Mouse (Mus musculus) hindbrain, postnatal 0 days (tissue): ENCODE results near the gene Diaph3. TPM values are rescaled to one million over a fixed set of nuclear protein-coding genes. Genes with fewer than 3 reads are reported as not detected.

Experiments used
- ATAC-seq: fragments of 200-750 bp; cut with Nextera tagmentation; 2 replicates; pipeline ENCODE4 v1.8.0; 2017; ENCODE audit warnings: mild to moderate bottlenecking, moderate TSS enrichment, moderate library complexity
- DNase-seq: peaks from one replicate; pipeline ENCODE4 v3.0.0-alpha.2; 2015; ENCODE audit warnings: low spot score
- H3K27ac ChIP-seq: fragments of 300-500 bp; sonication (generic); 2 replicates; pipeline ENCODE4 v1.5.1; 2014; ENCODE audit warnings: mild to moderate bottlenecking
- H3K27me3 ChIP-seq: fragments of 300-500 bp; sonication (generic); 2 replicates; pipeline ENCODE4 v1.6.1; 2014; ENCODE audit warnings: low read length, mixed read lengths; ENCODE audit not compliant: insufficient read depth
- H3K36me3 ChIP-seq: fragments of 300-500 bp; sonication (generic); 2 replicates; pipeline ENCODE4 v1.6.1; 2014; ENCODE audit warnings: low read length, mixed read lengths; ENCODE audit not compliant: insufficient read depth
- H3K4me1 ChIP-seq: fragments of 300-500 bp; sonication (generic); 2 replicates; pipeline ENCODE4 v1.6.1; 2014; ENCODE audit warnings: antibody characterized with exemption, low read length, mixed read lengths; ENCODE audit not compliant: insufficient read depth
- H3K4me2 ChIP-seq: fragments of 300-500 bp; sonication (generic); 2 replicates; pipeline ENCODE4 v1.6.1; 2014; ENCODE audit warnings: low read depth, mild to moderate bottlenecking, low read length, moderate library complexity, mixed read lengths
- H3K4me3 ChIP-seq: fragments of 300-500 bp; sonication (generic); 2 replicates; pipeline ENCODE4 v1.5.1; 2014; ENCODE audit warnings: low read length
- H3K9ac ChIP-seq: fragments of 300-500 bp; sonication (generic); replicated peaks from 2 replicates; pipeline ENCODE4 v1.6.1; 2014; ENCODE audit warnings: mild to moderate bottlenecking, low read length, moderate library complexity, mixed read lengths
- H3K9me3 ChIP-seq: fragments of 300-500 bp; sonication (generic); 2 replicates; pipeline ENCODE4 v1.6.1; 2016; ENCODE audit warnings: low read length, mixed read lengths
- CTCF ChIP-seq: IDR thresholded peaks from 2 replicates; pipeline ENCODE4 v1.5.1; 2016; ENCODE audit warnings: antibody characterized with exemption, control low read depth, low read depth
- WGBS: fragments of 180-500 bp; shearing (Covaris S2); extraction: QIAGEN DNeasy Blood & Tissue Kit; methylation state at CpG from one replicate; pipeline ENCODE4 v1.1.7; 2014; 5-methylcytosine and 5-hydroxymethylcytosine counted together
- polyA plus RNA-seq: library from polyadenylated mRNA; unstranded; fragments of >200 nt; fragmentation: Nextera tagmentation; extraction: Ambion mirVana; gene quantifications from 2 replicates; pipeline ENCODE4 v1.2.1, GENCODE M21; 2015
- total RNA-seq: library from RNA; depleted of rRNA; stranded (reverse); fragments of >200 nt; gene quantifications from 2 replicates; pipeline ENCODE4 v1.2.3, GENCODE M21; 2014

The Diaph3 gene
- total and polyA plus RNA-seq, 2 experiments from 2014 or later: 1.1 to 5.1 TPM

GRCm38 (mm10) chr14:86678179-86678780 is 462.8 kb downstream of the Diaph3 start:
- Histone ChIP-seq H3K9ac (no peak overlapping the region), H3K36me3 (no peaks in the 10 kb centered on the region), H3K4me1 (no peaks in the 10 kb centered on the region), H3K27ac (no peak overlapping the region), H3K4me2 (no peak overlapping the region), H3K27me3 (no peaks in the 10 kb centered on the region), H3K4me3 (no peak overlapping the region), H3K9me3 (no peaks in the 10 kb centered on the region)
- peak; percentile 70 for TF ChIP-seq CTCF
- ATAC-seq (peak; percentile 43; the same call in 1 of the 2 replicates), DNase-seq (peak; percentile 59)
- 45% methylated on average over 5 of the region's 5 CpGs for WGBS

DNA sequence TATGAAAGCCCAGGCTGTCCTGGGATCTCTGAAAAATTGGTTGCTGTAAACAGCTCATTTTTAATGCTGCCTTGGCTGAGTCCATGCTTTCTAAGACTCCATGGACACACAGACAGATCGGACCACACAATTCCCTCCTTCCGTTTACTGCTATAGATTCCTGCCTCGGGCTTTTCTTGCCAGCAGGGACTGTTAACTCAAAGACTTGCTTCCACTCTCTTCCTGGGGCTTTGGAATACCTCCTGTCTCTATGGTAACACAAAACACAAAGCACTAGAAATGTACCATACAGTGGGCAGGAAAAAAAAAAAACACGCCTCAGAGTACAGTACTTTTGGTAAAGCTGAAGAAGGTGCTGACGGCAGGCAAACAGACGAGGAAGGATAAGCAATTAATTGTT is 464.0 kb downstream of the Diaph3 start:
- H3K27me3 ChIP-seq: no peaks in the 10 kb centered on the region
- H3K27ac ChIP-seq: 0 out of 2 replicates have a peak overlapping the region, but pooled peaks have one; percentile 26
- H3K4me3 ChIP-seq: no peak overlapping the region
- DNase-seq (peak; percentile 37), ATAC-seq (0 out of 2 replicates have a peak, but pooled peaks have one; percentile 53)
- 18% methylated on average over 6 of the region's 6 CpGs for WGBS
- no peaks in the 10 kb centered on the region for H3K4me1 ChIP-seq
- peak overlapping the region; percentile 31 for H3K4me2 ChIP-seq
- TF ChIP-seq CTCF: no peak
- no peak overlapping the region for H3K9ac ChIP-seq
- H3K9me3 ChIP-seq: no peaks in the 10 kb centered on the region
- no peaks in the 10 kb centered on the region for H3K36me3 ChIP-seq

DNA sequence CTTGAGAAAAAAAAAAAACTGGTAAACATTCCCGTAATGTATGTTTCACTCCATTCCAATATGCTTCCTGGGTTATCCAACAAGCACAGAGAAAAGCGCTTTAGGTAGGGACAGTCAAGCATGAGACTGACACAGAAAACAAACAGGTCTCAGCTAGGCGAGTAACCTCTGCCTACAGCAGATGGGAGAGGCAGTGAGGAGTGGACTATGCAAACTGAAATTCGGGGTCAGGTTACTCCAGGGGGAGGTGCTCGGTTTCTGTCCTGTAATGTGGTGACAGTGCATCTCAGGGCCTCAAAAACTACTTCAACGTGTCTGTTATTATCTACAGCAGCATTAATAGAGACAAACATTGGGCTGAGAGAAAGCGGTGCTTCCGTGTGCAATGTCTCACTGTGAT is 465.7 kb downstream of the Diaph3 start:
- Histone ChIP-seq H3K4me3 (no peak overlapping the region), H3K4me2 (no peak overlapping the region), H3K9me3 (no peaks in the 10 kb centered on the region), H3K36me3 (no peaks in the 10 kb centered on the region), H3K27me3 (no peaks in the 10 kb centered on the region), H3K9ac (no peak overlapping the region), H3K4me1 (no peaks in the 10 kb centered on the region), H3K27ac (no peak overlapping the region)
- TF ChIP-seq CTCF: no peak
- no peak for DNase-seq
- no peak for ATAC-seq
- 78% methylated on average over 8 of the region's 8 CpGs for WGBS

DNA sequence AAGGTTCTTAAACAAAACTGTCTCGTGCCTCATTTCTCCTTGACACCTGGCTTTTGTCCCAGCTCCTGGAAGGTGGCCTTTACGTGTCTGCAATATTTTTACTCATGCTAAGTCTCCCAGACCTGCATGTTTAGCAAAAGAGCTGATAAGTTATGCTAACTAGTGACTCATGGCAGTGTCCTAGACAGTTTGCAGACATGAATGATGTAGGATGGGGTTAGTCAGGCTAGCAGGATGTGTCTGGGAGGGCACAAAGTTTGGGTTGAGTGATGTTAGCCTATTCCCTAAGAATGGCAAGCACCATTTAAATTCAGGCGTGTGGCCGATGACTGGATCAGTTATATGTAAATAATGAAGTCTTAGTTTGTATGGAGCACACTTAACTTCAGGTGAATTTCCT is 478.2 kb downstream of the Diaph3 start:
- H3K4me2 ChIP-seq: no peak overlapping the region
- no peaks in the 10 kb centered on the region for H3K27me3 ChIP-seq
- no peaks in the 10 kb centered on the region for H3K4me1 ChIP-seq
- no peak overlapping the region for H3K4me3 ChIP-seq
- H3K27ac ChIP-seq: no peak overlapping the region
- no peak for TF ChIP-seq CTCF
- H3K9ac ChIP-seq: no peak overlapping the region
- ATAC-seq (no peak), DNase-seq (no peak)
- H3K36me3 ChIP-seq: no peaks in the 10 kb centered on the region
- H3K9me3 ChIP-seq: no peaks in the 10 kb centered on the region
- WGBS: 86% methylated on average over 4 of the region's 4 CpGs

DNA sequence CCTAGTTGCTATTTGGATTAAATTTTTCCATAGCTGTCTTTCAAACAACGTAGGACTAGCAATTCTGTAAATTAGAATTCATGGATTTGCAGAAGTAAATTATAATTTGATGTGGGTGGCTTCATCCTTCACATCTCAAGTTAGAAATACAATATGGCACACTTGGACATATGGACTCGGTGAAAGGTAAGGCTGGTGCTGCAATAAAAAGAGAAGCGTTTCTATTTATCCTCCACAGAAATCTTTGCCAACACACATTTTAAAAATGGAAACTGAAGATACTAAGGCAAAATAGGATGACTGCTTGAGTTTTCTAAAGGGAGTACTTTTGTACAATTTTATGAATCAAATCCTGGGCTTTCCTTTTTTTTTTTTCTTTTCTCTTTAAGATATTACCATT is 480.5 kb downstream of the Diaph3 start:
- no peak for TF ChIP-seq CTCF
- WGBS: 93% methylated on average over 3 of the region's 3 CpGs
- H3K9me3 ChIP-seq: no peaks in the 10 kb centered on the region
- H3K9ac ChIP-seq: no peak overlapping the region
- no peak overlapping the region for H3K27ac ChIP-seq
- H3K4me1 ChIP-seq: no peaks in the 10 kb centered on the region
- no peak overlapping the region for H3K4me3 ChIP-seq
- no peak overlapping the region for H3K4me2 ChIP-seq
- no peak for DNase-seq
- no peaks in the 10 kb centered on the region for H3K36me3 ChIP-seq
- no peak for ATAC-seq
- no peaks in the 10 kb centered on the region for H3K27me3 ChIP-seq

- Histone ChIP-seq H3K27me3 (no peaks in the 10 kb centered on the region), H3K27ac (no peak overlapping the region), H3K9me3 (no peaks in the 10 kb centered on the region), H3K4me1 (no peaks in the 10 kb centered on the region), H3K36me3 (no peaks in the 10 kb centered on the region), H3K9ac (no peak overlapping the region), H3K4me2 (no peak overlapping the region), H3K4me3 (no peak overlapping the region)
- DNase-seq (no peak), ATAC-seq (no peak)
- no peak for TF ChIP-seq CTCF
- 44% methylated on average over 5 of the region's 5 CpGs for WGBS
Observed at GRCm38 (mm10) chr14:86656262-86656661, 484.8 kb downstream of the Diaph3 start.

DNA sequence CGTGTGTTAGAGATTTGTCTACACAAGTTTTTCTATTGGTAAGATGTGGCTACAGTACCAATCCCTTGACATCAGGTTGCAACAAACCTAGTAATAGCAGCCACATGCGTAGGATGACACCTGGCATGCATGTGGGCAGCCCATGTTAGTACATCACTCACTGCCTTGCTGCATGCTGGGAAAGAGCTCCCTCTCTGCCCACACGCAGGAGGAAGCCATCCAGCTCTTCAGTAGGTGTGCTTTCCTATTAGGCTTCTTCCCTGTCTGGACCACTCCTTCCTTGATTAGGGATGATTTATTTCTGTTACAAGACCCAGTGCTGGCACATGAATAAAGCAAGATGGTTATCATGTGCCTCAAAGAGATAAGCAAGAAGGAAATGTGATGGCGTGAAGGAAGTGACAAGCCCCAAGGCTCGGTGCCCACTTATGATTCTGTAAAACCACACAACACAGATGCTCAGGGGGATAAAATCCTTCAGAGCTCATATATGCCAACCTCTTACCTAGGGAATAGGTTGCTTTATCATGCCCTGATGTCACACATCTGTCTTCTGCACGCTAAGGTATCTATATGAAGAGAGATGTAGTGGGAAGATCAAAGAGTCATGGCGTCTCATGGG is 494.4 kb downstream of the Diaph3 start:
- TF ChIP-seq CTCF: no peak
- Histone ChIP-seq H3K27ac (no peak overlapping the region), H3K4me3 (no peak overlapping the region), H3K4me2 (no peak overlapping the region), H3K36me3 (no peaks in the 10 kb centered on the region), H3K9me3 (no peaks in the 10 kb centered on the region), H3K4me1 (no peaks in the 10 kb centered on the region), H3K9ac (no peak overlapping the region), H3K27me3 (no peaks in the 10 kb centered on the region)
- WGBS: 84% methylated on average over 7 of the region's 7 CpGs
- ATAC-seq (no peak), DNase-seq (no peak)
